Mouse (Mus musculus): ENCODE measurements around the gene Samd4b.

GRCm38 (mm10) chr7:28557069-28557468 is 40.9 kb downstream of the Samd4b start:
- no peak for TF ChIP-seq CHD2 (IDR thresholded peaks at IDR 0.05; ENCODE audit: low read depth, low read length)
- no peak for TF ChIP-seq HCFC1 (IDR thresholded peaks at IDR 0.05; ENCODE audit: borderline replicate concordance, insufficient read depth, low read length)
